Mouse (Mus musculus) thymus, adult 2 months (tissue): ENCODE results near the gene Retnlg. TPM values are rescaled to one million over a fixed set of nuclear protein-coding genes. Genes with fewer than 3 reads are reported as not detected.
"Not testable (repeated sequence)": the region's sequence is repeated elsewhere in the genome, so short reads cannot be mapped to it uniquely, and the experiment has no call there.

ENCODE experiments used
- DNase-seq: peaks from one replicate; pipeline ENCODE4 v3.0.0; 2021
- H3K27ac ChIP-seq: fragments of 200-500 bp; 2 replicates; pipeline ENCODE4 v1.5.1; 2012; ENCODE audit warnings: low read length, control low read depth; ENCODE audit not compliant: control insufficient read depth, insufficient read depth
- H3K27me3 ChIP-seq: fragments of 200-500 bp; 2 replicates; pipeline ENCODE4 v1.6.1; 2012; ENCODE audit warnings: mild to moderate bottlenecking, low read length, moderate library complexity, mixed read lengths; ENCODE audit not compliant: control insufficient read depth, insufficient read depth
- H3K36me3 ChIP-seq: fragments of 200-500 bp; 2 replicates; pipeline ENCODE4 v1.6.1; 2012; ENCODE audit warnings: mild to moderate bottlenecking, low read length, moderate library complexity; ENCODE audit not compliant: control insufficient read depth, insufficient read depth
- H3K4me1 ChIP-seq: fragments of 200-500 bp; replicated peaks from 2 replicates; pipeline ENCODE4 v1.6.1; 2012; ENCODE audit warnings: low read length; ENCODE audit not compliant: control insufficient read depth, insufficient read depth
- H3K4me3 ChIP-seq: fragments of 200-500 bp; 2 replicates; pipeline ENCODE4 v1.5.1; 2012; ENCODE audit warnings: mild to moderate bottlenecking, low read length, control low read depth, moderate library complexity; ENCODE audit not compliant: control insufficient read depth, insufficient read depth
- CTCF ChIP-seq: fragments of 200-500 bp; IDR thresholded peaks from 2 replicates; pipeline ENCODE4 v1.5.1; 2012; ENCODE audit warnings: mild to moderate bottlenecking, control low read depth, low read length, moderate library complexity, borderline replicate concordance; ENCODE audit not compliant: control insufficient read depth, poor library complexity, insufficient read depth; ENCODE audit errors: extremely low read depth
- POLR2A ChIP-seq: fragments of 200-500 bp; IDR thresholded peaks from 2 replicates; pipeline ENCODE4 v1.6.1; 2012; ENCODE audit warnings: mild to moderate bottlenecking, low read length, control low read depth, moderate library complexity; ENCODE audit not compliant: control insufficient read depth, poor library complexity, insufficient read depth; ENCODE audit errors: extremely low read depth
- WGBS: fragments of 180-500 bp; shearing (Covaris S2); methylation state at CpG from one replicate; pipeline ENCODE4 v1.1.7; 2018; 5-methylcytosine and 5-hydroxymethylcytosine counted together
- polyA plus RNA-seq: library from polyadenylated mRNA; depleted of rRNA; stranded (reverse); fragments of >200 nt; gene quantifications from 2 replicates; pipeline ENCODE4 v1.2.3, GENCODE M21; 2012

Gene Retnlg
- polyA plus RNA-seq, 1 experiment: 1.8 TPM

- no peaks in the 10 kb centered on the region for H3K4me1 ChIP-seq
- no peak overlapping the region for H3K27ac ChIP-seq
- H3K27me3 ChIP-seq: no peaks in the 10 kb centered on the region
- WGBS: 93% methylated on average over 4 of the region's 4 CpGs
- no peak for TF ChIP-seq CTCF
- no peak for TF ChIP-seq POLR2A
- DNase-seq: no peak
- H3K4me3 ChIP-seq: no peak overlapping the region
- H3K36me3 ChIP-seq: no peaks in the 10 kb centered on the region
These were observed 28.6 kb upstream of the Retnlg start for GRCm38 (mm10) chr16:48843671-48844386.

- DNase-seq, H3K27me3 ChIP-seq, H3K4me3 ChIP-seq, H3K36me3 ChIP-seq, H3K4me1 ChIP-seq, H3K27ac ChIP-seq: not testable (repeated sequence)
- WGBS: 86% methylated on average over 1 of the region's 1 CpGs
These were observed 7.4 kb upstream of the Retnlg start for GRCm38 (mm10) chr16:48865004-48865403.

DNA sequence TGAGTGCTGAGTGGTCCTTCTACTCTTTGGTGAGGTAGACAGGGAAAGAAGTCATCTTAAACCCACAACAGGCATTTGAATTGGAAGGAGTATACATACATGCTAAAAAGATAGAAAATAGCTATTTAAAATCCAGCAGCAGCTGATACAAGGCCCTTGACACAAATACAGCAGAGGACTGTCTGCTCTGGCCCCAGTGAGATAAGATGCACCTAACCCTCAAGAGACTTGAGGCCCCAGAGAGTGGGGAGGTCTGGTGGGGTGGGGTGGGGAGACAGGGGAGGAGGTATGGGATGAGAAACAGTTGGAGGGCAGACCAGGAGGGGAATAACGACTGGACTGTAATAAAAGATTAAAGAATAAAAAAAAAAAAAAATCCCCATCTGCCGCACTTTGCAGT, 4.7 kb upstream of the Retnlg start:
- Histone ChIP-seq H3K27me3 (no peaks in the 10 kb centered on the region), H3K27ac (no peak overlapping the region), H3K36me3 (no peaks in the 10 kb centered on the region), H3K4me1 (0 out of 2 replicates have a peak, but pooled peaks cover 2% of the 10 kb centered on the region), H3K4me3 (no peak overlapping the region)
- 89% methylated on average over 2 of the region's 2 CpGs for WGBS
- DNase-seq: no peak
- TF ChIP-seq POLR2A (no peak), CTCF (no peak)

GRCm38 (mm10) chr16:48868663-48869062, 3.8 kb upstream of the Retnlg start:
- Histone ChIP-seq H3K27me3 (no peaks in the 10 kb centered on the region), H3K4me1 (0 out of 2 replicates have a peak, but pooled peaks cover 2% of the 10 kb centered on the region), H3K36me3 (no peaks in the 10 kb centered on the region), H3K4me3 (no peak overlapping the region), H3K27ac (no peak overlapping the region)
- DNase-seq: no peak
- TF ChIP-seq POLR2A: no peak
- no peak for TF ChIP-seq CTCF
- WGBS: 36% methylated on average over 1 of the region's 1 CpGs

GRCm38 (mm10) chr16:48869671-48870070, 2.8 kb upstream of the Retnlg start:
- no peak for TF ChIP-seq CTCF
- no peak for DNase-seq
- WGBS: 95% methylated on average over 3 of the region's 3 CpGs
- no peaks in the 10 kb centered on the region for H3K27me3 ChIP-seq
- H3K36me3 ChIP-seq: no peaks in the 10 kb centered on the region
- no peaks in the 10 kb centered on the region for H3K4me1 ChIP-seq
- no peak overlapping the region for H3K4me3 ChIP-seq
- H3K27ac ChIP-seq: no peak overlapping the region

DNA sequence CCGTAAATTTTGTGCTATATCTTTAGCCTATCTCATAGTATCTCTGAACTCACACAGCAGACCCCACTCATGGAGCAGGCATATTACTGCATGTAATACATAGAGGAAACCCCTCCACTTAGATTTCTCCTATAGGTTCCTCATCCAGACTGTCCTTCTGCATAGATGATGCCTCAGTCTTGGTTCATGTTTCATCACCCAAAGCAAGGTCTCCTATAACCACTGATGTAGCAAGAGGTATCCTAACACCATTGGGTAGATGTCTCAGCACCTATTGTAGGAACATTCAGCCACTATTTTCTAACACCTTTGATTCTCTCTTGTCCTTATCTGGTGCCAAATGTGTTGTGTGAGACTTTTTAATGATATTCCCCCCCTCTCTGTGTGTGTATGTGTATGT, 667 bp upstream of the Retnlg start:
- WGBS: 95% methylated on average over 1 of the region's 1 CpGs
- no peak for DNase-seq
- Histone ChIP-seq H3K36me3 (no peaks in the 10 kb centered on the region), H3K4me1 (no peaks in the 10 kb centered on the region), H3K27me3 (no peaks in the 10 kb centered on the region), H3K4me3 (no peak overlapping the region), H3K27ac (no peak overlapping the region)
- TF ChIP-seq CTCF: no peak
- no peak for TF ChIP-seq POLR2A

GRCm38 (mm10) chr16:48890733-48891132, 18.3 kb downstream of the Retnlg start:
- Histone ChIP-seq H3K4me3 (no peak overlapping the region), H3K4me1 (no peaks in the 10 kb centered on the region), H3K27ac (no peak overlapping the region), H3K36me3 (no peaks in the 10 kb centered on the region), H3K27me3 (no peaks in the 10 kb centered on the region)
- DNase-seq: no peak
- WGBS: 83% methylated on average over 2 of the region's 2 CpGs
- no peak for TF ChIP-seq CTCF
- no peak for TF ChIP-seq POLR2A
